Mouse (Mus musculus) CD4-positive helper T cell, adult 2 months (primary cell): ENCODE measurements around the gene Cda.
A peak's percentile ranks its signal among the peaks of the same experiment; 100 is the strongest.

ENCODE experiments used
- DNase-seq: peaks from one replicate; pipeline ENCODE4 v3.0.0-alpha.2; 2012; ENCODE audit warnings: low read depth, missing footprints, low spot score

Gene Cda

DNA sequence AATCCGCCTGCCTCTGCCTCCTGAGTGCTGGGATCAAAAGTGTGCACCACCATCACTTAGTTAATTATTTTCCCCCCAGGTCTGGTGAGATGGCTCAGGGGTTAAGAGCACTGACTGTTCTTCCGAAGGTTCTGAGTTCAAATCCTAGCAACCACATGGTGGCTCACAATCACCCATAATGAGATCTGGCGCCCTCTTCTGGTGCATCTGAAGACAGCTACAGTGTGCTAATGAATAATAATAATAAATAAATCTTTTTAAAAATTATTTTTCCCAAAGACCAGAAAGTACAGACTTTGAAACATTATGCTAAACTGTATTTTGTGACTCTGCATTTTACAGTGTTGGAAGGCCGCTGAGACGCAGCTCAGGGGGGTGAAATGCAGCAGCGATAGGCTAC, 32.1 kb downstream of the Cda start:
- no peak for DNase-seq

DNA sequence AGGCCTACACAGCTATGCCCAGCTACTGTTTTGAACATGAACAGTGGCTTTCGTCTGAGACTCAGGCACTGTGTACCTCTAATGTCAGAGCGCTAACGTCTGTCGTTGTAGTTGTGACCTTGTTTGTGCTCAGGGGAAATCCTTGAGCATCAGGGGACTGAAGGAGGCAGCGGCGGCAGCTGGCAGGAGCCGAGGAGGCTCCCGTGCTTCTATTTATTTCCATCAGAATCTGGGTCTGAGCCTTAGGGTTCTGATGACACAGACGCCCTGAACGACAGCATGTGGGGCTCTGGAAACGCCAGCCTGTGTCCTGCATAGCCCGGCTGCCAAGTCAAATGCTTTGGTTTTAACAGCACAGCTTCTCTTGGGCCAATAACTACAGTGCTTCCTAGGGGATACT, 32.8 kb downstream of the Cda start:
- DNase-seq = no peak

DNA sequence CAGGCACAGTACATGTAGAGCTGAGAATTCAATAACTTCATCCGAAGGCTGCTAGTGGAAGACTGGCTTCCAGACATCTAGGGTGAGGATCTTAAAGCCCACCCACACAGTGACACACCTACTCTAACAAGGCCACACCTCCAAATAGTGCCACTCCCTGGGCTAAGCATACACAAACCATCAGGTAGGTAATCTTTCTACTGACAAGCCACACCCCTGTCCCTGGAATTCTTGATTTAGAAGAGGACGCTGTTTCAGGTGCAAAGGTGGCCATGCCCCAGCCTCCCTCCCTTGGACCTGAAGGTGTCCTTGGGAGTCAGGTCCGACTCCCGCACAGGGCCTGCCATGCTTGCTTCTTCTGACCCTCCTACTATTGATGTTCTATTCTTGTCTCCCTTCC, 34.7 kb downstream of the Cda start:
- DNase-seq = no peak

DNA sequence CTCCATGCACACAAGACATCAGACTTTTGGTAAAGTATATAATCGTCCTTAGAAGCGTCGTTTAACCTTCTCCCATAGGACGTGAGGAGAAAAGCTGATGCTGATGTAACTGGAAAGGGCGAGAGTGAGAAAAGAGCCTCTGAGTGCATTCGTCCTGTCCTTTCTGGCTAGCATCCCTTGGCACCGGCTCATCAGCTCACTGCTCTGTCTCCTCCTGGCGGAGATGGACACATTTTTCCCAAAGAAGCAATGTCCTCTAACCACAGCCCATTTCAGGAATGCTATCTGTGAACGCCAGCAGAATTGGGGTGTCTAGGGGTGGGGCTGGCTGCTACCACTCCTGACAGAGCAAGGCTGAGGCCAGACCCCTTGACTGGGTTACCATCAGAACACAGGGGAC, 36.1 kb downstream of the Cda start:
- DNase-seq = no peak

DNA sequence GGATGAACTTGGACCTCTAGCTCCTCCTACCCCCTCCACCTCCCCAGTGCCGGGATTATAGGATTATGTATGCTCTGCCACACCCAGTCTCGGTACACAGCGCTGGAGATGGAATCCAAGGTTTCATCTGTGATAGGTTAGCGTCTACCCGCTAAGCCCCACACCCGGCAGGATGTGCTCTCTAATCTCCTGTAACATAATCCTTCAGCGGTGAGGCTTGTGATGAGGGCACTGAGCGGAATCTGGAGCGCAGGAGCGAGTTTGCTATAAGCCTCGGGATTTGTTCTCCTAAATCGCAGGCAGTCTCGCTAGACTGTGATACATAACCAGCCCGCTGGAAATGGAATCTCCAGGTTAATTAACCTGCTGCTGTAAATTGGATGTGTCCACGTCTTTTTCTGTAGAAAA, 37.5 kb downstream of the Cda start:
- DNase-seq = no peak

DNA sequence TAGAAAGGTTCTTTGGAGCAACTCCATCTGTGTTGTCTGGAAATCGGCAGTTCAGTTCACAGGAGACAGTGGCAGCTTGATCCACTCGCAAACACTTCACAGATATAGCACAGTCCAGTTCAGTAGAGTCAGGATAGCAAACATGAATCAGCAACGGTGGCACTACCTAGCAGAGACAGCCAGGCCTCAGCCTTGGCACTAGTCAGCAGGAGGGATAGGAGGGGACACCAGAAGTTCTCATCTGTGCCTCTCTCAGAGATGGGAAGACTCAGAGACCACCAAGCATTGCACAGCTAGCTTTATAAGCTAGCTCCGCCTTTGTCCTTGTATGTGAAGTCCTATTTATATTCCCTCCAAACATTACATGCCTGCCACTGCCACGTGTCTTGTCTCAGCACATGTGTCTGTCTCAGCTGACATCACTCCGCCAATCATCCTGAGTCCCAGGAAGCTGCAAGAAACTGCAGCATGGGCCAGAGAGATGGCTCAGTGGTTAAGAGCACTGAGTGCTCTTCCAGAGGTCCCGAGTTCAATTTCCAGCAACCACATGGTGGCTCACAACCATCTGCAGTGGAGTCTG, 39.8 kb downstream of the Cda start:
- peak; percentile 58 for DNase-seq

DNA sequence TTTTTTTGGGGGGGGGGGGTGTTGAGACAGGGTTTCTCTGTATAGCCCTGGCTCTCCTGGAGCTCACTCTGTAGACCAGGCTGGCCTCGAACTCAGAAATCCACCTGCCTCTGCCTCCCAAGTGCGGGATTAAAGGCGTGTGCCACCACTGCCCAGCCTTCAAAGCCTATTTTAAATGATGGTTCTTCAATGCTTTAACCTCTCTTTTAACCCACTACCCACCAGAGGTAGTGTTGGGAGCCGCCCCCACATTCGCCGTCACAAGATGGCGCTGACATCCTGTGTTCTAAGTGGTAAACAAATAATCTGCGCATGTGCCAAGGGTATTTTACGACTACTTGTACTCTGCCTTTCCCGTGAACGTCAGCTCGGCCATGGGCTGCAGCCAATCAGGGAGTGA, 40.6 kb downstream of the Cda start:
- peak; percentile 76 for DNase-seq

DNA sequence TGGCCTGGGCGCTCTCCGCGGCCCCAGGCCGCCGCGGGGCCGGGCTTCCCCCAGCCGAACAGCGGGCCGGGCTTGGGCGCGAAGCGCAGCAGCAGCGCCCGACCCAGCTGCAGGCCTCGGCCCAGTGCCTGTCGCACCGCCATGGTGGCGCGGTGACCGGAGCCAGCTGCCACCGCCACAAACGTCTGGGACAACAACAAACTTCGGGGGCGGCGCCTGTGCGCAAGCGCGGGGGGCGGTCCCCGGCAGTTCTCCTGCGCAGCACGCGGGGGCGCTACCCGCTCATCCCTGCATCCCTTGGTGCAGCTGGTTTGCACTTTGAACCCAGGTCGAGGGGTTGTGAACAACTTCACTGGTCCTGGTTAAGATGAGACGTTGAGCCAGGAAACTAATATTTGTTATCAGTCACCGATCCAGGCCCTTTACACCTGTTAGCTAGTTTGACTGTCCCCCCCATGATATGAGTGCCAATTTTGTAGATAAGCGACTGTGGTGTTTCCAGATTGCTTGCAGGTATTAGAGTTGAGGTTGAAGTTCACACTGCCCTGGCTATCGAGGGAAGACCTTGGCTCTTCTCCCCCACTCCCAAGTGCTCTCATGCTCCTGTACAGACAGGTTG, 41.6 kb downstream of the Cda start, which contains the start of gene Pink1:
Gene Pink1 (minus strand): TSS at position 231 of the 619 bp plus-strand sequence.
- DNase-seq = peak; percentile 91

DNA sequence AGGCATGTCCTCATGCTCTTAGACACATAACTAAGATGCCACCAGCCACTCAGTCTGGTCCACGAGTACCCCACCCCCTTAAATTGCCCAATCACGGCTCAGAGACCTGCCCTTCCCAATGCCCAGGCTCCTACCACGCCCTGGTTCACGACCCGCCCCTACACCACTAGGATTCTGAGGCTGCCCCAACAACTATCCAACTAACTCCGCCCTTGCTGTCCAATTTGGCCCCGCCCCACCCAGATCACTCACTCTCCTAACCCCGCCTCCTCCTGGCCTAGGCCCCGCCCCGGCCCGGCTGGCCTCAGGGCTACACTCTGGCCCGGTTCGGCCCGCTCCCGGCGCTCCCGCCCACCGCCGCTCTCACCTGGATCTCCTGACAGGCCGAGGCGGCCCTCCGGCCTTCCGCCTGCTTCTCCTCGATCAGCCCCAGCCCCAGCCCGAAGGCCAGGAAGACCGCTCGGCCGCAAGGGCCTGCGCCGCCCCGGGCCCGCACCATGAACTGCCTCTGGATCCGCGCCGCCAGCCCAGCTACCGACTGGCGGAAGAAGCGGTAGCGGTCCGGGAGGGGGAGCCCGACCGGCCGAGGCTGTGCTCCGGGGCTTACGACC, 42.2 kb downstream of the Cda start:
- DNase-seq = peak; percentile 91

DNA sequence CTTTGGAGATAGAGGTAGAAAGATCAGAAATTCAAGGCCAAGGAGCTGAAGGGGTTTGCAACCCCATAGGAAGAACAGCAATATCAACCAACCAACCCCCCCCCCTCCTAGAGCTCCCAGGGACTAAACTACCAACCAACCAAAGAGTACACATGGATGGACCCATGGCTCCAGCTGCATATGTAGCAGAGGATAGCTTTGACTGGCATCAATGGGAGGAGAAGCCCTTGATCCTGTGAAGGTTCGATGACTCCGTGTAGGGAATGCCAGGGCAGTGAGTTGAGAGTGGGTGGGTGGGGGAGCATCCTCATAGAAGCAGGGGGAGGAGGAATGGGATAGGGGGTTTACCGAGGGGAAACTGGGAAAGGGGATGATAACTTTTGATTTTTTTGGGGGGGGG, 43.3 kb downstream of the Cda start:
- no peak for DNase-seq

DNA sequence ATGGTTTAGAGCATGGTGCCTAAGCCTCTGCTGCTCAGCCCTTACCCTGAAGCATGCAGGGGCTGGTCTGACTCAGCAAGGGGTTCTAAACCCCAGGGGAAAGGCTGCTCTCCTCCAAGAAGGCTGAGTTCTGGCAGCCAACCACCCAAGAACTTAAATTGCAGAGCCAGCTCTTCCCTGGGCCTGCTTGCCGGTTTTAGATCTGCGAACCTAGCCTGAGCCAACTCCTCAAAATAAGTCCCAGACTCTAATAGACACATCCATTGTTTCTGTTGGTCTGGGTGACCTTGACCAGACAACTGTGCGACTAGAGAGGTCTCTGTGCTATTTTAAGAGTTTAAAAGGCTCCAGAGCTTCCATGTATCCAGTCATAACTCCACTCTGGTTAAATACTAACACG, 44.0 kb downstream of the Cda start:
- no peak for DNase-seq

DNA sequence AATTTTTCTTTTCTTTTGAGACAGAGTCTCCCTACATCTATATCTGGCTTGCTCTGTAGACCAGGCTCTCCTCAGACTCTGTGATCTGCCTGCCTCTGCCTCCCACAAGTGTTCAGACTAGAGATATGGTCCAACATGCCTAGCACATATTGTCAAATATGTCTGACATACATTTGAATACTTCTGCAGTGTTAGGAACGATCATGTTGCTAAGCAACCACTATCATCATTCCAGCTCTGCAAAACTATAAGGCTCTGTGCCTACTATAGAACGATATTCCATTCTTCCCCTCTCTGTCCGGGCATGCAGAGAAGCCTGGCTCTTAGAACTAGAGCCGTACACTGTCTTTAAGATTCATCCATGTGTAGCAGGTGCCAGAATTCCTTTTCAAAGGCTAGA, 45.1 kb downstream of the Cda start:
- no peak for DNase-seq

DNA sequence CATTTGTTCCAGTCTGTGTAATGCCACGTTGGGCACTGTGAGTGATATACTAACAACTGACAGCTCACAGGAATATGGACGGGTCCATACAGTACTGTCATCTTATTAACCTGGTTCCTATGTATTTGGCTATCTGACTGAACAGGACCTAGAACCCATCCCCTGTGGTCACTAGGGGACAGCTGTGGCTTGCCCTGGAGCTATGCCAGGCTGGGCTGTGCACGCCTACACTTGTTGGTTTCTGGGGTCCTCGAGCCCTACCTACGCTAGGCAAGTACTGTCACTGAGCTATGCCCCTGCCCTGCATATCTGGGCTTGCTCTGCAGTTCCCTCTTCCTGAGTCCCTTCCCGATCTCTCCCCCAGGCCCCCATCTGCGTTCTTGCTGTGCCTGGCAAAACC, 46.3 kb downstream of the Cda start:
- no peak for DNase-seq

DNA sequence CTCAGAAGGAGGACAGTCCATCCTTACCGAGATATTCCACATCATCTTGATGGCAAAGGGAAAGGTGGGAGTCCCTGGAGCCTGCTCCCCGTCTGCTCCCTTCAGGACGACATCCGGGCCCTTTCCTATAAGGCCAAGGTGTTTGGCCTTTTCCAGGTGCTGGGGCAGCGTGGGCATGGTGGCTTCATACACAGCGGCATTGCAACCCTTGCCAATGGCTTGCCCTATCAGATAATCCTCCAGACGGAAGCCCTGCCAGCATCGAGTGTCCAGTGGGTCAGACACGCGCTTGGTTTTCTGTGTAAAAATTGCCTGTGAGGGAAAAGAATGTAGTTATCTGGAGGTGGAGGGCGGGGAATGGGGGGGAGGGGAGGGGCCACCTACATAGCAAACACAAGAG, 47.1 kb downstream of the Cda start:
- DNase-seq = no peak

DNA sequence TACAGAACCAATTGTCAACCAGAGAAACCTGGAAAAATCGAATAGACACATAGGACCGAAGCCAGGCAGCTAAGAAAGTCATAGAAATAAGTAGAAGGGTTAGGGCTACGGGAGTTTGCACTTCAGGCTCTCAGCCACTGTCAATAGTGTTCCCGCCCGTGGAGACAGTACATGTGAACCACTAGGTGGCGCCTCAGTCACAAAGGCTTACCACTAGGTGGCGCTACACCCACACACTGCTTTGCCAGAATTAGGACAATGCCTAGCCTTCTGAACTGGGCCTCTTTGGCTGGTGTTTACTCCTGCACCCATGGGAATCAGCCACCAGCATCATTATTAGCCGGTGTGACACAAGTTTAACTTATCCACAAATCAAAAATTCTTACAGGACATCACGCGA, 48.3 kb downstream of the Cda start:
- peak; percentile 83 for DNase-seq

DNA sequence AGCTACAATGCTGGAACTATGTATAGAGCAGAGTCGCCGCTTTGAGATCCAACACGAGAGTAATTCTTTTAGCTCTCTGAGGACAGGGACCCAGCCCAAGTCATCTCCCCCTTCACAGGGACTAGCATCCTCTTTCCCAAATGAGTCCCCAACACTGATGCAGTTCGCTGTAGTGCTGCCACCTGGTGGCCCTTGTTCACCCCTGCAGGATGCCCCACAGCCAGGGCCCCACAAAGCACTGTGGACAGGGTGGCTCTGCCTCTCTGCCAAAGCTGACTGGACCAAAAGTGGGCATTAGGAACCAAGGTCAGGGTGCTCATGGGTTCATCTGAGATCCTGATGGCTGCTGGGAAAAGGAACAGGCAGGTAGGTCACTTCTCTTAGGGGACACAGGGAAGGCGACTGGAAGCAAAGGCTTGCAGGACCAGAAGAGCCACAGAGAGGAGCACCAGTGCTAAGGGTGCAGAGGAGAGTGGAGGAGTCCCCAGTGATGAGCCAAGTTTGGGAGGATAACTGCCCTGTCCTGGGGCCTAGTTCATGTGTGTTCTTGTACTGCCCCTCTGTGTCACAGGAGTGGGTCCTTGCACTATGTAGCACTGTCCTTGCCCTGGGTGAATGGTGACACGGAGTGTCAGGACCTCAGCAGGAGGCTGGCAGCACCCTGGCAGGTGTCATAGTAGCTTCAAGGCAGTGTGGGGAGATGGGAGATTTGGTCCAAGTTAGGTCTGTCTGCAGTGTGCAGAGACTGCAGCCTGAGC, 49.1 kb downstream of the Cda start:
- DNase-seq = peak; percentile 61

DNA sequence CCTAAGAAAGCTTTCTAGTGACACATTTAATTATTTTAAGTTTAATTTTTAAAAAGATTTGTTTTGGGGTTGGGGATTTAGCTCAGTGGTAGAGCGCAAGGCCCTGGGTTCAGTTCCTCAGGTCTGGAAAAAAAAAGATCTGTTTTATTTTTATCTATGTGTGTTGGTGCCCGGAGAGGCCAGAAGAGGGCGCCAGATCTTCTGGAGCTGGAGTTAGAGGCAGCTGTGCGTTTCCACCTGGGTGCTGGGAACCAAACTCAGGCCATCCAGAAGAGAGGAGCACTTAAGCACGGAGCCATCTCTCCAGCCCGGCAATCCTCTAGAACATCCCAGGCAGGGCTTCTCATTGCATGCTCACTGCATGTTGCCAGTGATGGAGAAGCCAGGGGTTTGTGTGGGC, 51.4 kb downstream of the Cda start:
- DNase-seq = no peak

DNA sequence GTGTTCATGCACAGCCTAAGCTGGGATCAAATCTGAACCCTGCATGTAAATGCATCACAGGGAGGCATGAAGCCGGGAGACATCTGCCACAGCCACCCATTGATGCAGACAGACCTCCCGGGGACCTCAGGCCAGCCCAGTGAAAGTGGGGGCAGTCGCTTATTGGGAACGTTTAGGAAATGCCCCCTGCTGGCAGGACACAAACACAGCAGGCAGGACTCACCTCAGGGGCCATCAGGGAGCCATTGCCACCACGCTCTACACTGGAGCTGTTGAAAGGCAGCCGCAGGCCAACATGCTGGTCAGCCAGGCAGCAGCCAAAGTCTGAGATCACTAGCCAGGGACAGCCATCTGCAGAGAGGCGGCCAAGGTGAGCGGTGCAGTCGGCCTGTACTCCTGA, 52.0 kb downstream of the Cda start:
- peak; percentile 35 for DNase-seq

DNA sequence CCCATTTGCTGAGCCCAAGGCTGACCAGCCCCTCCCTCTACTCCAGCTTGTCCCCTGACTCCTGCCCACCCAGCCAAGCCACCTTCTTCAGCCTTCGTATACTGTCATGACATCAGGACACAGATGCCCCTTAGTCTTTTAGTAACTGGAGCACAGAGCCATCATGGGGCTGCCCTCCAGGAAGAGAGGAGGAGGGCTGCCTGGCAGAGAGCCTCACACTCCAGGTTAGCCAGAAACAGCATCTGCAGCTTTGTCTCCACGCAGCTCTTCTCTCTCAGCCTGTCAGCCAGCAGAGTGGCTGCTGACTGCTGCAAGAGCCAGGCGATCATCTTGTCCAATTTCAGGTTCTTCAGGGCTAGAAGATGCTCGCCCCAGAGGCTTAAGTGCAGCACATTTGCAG, 54.0 kb downstream of the Cda start:
- no peak for DNase-seq

DNA sequence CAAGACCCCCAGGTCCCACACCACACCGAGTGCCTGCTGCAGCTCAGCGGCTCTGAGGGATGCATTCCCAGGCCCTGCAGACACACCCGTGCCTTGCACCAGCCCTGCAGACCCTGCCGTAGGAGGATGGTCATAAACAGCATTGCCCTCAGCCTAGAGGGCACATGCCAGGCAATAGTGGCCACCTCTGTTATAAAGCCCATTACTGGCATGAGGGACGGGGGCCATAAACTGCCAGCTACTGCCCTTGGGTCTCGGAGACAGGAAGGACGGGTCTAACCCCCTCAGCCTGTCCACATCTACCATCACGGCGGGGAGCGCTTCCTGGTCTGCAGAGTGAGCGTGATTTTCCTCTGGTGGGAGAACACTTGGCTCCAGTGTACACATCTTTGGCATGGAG, 54.8 kb downstream of the Cda start:
- no peak for DNase-seq

DNA sequence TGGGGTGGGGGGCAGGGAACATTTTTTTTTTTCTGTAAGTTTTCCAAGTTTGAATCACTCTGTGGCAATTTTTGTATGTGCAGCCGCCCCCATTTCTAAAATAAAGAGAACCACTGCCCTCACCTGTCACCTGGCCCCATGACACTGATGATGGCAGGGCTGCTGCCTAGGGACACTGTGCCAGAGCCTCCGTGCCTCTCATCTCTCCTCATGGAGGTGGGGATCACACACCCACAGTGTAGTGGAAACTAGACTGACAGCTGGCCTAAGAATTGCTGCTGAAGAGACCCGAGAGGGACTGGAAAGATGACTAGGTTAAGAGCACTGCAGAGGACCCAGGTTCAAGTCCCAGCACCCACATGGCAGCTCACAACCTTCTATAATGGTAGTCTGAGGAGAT, 55.7 kb downstream of the Cda start:
- no peak for DNase-seq

DNA sequence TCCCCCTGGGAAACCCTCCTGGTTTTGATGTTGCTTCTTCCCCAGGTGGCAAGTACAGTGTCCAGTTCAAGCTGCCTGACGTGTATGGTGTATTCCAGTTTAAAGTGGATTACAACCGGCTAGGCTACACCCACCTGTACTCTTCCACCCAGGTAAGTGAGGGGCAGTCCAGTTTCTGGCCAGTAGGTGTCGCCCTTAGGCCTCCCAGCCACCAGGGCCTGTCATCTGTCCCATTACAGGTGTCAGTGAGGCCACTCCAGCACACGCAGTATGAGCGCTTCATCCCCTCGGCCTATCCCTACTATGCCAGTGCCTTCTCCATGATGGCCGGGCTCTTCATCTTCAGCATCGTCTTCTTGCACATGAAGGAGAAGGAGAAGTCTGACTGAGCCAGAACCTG, 56.2 kb downstream of the Cda start:
- DNase-seq = peak; percentile 52
